Mouse (Mus musculus): ENCODE data around the gene Slc23a2.

Gene Slc23a2

DNA sequence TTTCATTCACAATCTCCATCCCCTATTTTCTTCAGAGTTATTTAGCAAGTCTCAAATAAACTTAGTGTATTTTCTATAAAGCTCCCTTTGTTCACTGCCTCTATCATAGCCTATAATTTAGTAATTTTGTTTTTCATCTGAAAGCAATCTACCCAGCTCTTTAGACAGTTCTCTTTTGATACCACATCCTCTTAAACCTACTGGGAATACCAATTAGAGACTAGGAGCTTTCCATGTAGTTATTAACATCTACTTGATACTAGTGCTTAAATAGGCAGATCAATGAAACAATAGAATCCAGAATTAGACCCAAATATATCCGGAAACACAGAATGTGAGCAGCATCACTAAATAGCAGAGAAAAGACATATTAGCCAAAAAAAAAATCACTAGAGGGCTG lies 128.9 kb downstream of the Slc23a2 start:
- DNase-seq = no peak

DNA sequence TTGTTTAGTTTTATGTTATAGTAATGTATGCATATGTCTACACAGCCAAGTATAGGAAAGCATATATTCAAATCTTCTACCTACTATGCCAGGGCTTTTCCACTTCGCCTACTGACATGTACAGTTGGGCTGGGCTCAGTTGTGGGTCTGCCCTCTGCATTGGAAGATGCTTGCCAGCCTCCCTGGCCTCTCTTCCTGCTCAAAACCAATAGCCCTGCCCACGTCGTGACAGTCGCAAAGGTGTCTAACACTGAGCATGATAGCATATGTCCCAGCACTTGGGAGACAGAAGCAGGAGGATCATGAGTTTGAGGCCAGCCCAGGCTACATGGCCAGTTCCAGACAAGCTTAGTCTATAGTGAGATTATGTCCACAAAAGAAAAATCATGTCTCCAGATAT lies 131.8 kb downstream of the Slc23a2 start:
- no peak for DNase-seq

DNA sequence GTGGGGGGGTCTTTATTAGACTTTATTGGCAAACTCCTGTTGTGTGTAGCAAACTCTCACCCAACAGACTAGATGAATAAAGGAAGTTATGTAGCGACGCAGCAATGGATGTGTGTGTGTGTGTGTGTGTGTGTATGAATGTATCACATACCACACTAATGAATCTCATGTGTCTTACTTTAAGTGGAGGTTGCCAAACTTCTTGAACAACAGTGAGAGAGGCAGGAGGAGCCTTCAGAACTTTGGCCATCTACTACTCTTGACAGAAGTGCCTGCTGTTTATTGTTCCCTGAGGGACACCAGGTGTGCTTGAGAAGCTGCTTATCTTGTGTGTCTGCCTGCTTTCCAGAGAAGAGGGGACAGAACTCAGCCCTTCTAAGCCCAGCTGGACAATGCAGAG lies 134.1 kb downstream of the Slc23a2 start:
- no peak for DNase-seq

DNA sequence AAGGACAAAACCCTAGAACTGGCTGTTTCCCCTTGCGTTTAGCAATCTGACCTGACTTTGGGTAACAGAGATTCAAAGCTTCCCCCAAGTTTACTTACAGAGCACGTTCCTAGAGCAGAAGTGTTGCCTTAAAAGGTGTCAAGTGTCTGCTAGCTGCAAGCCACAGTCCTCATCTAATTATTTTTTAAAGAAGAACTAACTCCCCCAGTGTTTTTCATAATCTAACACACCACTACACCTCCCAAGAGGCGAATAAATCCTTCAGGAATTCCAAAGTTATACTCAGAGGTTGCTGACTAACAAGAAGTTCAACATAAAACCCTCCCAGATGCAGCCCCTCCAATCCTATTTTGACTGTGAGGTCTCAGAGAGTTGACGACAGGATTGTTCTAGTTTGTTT lies 136.7 kb downstream of the Slc23a2 start:
- no peak for DNase-seq

DNA sequence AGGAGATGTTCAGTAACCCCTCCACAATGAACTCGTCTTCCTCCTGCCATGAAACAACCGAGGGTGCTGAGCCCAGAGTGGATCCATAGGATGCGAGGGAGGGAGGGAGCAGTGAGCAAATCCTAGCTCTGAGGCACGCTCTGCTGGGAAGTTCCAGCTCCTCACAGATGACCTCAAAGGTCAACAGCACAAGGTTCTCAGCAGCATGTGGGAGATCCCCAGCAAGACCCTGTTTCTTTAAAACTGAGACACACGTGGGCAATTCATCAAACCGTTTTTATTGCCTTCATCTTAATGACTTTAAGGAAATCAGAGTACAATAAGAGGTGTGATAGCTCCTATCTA lies 137.5 kb downstream of the Slc23a2 start:
- no peak for DNase-seq

DNA sequence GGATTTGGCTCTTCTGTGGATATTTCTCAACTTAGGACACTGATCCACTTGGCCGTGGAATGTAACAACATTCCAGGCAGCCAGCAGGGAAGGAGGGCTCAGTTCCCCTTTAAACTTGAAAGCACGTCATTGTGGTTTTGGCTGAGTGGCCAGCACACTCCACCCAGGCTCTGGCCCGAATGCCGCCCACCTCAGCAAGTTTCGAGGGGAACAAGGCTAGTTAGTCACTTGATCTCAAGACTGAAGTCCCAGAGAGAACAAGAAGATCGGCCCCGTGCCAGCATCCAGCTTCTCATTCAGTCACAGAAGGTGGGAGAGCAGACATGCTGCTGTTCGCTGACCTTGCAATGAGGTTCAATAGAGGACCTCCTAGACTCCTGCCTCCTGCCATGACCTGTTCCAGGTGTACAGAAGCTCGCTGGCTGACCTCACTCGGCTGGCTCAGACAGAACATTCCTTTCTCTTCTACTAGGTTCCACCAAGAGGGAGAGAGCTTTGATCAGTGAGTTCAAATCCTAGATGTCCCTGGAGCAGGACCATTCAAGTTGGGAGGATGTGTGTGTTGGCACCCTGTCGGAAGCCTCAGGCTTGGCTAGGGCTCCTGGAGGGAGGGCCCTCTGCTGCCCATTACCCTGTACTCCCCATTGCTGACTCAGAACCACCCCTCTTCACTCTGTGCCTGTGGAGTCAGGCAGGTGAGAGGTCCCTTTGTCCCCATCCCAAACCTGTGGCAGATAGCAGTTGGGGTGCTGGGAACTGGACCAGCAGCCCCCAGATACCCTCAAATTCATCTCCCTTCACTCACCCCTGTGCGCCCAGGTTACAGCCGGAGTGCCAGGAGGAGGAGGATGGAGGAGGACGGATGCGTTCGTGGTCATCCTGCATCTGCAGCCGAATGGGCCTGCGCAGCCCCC lies 138.1 kb downstream of the Slc23a2 start:
- no peak for DNase-seq

DNA sequence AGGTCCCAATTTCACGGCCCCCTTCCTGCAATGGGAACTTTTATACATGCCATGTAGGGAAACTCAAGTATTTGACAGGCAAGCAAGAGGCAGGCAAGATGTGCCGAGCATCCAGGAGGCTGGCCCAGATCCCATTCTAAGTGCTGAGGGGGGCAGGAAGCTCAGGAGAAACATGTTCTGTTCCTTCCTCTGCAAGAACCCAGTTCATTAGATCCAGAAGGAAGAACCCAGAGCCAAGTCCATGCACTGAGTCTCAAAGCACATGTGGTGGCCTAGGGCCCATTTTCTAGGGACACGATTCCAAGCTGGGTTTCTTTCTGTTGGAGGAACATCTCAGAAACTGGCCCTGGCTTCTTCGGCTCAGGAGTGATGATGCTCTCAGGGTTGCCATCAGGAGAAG lies 139.5 kb downstream of the Slc23a2 start:
- no peak for DNase-seq

DNA sequence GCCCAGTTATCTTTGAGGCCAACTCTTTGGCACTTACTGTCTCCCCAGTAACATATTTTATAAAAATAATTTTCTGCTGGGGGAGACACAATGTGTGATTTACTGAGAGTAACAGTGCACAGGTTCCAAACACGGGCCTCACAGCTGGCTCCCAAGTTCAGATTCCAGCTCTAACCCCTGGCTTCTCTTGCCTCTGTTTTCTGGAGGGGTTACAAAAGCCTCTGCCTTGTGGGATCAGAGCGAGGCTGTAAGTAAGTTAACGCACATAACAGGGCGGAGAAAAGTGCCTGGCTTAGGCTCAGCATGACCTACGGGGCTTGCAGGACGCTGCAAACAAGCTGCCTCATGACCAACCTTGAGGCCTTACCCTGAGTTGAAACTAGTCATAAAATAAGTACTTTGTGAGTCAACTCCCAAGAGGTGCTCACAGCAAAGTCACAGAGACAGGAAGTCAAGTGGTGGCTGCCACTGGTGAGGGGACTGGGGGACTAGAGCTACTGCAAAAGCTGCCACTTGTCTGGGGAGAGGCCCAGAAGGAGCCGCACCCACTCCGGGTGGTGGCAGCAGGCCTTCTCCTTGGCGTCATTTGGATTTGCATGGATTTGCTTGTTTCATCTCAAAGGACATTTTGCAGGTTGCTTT lies 140.3 kb downstream of the Slc23a2 start:
- DNase-seq = no peak

DNA sequence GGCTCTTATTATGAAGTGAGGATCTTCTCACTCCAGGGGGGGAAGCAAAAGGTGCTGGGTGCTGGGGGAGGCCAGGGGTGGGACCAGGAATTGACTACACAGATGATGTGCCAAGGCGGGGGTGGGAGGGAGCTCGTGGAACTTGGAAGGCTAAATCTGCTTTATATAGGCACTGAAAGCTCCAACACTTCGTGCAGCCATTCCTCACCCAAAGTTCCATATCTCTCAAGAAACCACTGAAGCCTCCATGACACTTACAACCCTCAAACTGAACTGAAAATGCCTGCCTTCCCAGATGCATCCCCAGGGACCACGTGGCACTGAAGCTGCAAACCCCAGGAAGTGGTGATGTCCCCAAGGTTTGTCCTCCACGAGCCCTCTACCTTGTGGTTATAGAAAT lies 141.0 kb downstream of the Slc23a2 start:
- DNase-seq = no peak
